Mouse (Mus musculus) cerebellum, adult 11 months (tissue): ENCODE measurements around the gene Peli2.

Source experiments
- DNase-seq: peaks from one replicate; pipeline ENCODE4 v3.0.0; 2022

Gene Peli2

GRCm38 (mm10) chr14:48126931-48127330 is 6.3 kb downstream of the Peli2 start:
- no peak for DNase-seq

GRCm38 (mm10) chr14:48127609-48128185 is 7.1 kb downstream of the Peli2 start:
- DNase-seq = no peak

- no peak for DNase-seq
Observed at GRCm38 (mm10) chr14:48128701-48129100, 8.1 kb downstream of the Peli2 start.

DNA sequence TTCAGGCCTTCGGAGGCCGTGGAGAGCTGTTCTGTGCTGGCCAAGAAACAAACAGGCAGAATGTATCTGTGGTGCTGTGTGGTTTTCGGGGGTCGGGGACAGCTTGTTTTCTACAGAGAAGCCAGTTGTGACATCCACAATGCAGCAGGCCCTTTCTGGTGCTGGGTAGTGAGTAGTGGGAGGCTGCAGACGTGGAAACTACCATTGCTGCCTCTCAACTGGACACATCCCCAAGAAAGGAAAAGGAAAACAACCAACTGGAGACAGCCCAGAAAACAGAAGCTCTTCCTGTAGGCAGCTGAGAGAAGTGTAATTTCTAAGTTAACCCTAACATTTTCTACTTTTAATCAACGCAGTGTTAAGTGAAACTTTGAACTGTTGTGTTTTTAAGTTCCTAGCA is 9.4 kb downstream of the Peli2 start:
- DNase-seq = no peak

DNA sequence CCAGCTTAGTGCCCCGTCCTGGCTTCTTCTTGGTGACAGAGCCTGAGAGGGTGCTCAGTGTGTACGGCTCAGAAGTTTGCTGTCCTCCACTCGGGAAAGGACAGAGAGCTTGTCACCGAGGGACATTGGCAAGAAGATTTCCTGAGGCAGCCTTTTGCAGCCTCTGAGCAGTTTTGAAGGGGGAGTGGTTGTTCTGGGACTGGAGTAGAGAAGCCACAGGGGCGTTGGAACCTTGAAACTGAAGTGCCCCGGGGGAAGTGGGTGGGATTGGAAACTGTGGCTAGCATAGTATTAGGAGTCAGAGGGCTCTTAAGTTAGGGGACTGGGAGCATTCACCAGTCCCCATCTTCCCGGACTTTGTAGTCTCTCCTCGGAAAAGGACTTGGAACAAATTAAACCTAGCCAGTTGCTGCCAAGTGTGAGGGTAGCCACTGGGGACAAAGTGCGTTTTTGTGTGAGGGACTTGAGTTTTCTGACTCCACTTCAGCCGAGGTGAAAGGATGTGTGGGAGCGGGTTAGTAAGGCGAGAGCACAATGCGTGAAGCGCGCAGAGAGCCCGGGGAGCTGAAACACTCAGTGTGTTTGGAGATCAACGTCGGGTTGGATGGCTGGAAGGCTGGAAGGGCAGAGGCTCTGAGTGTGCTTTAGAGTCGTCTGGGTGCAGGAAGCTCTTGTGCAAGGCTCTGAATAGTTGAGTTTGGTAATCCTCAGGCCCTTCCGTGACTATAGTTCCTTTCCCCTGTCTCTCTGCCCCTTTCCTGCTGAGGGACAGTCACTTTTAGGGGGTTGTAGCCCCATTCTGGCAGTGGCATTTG is 10.3 kb downstream of the Peli2 start:
- no peak for DNase-seq

- no peak for DNase-seq
Observed at GRCm38 (mm10) chr14:48131576-48131922, 10.9 kb downstream of the Peli2 start.

DNA sequence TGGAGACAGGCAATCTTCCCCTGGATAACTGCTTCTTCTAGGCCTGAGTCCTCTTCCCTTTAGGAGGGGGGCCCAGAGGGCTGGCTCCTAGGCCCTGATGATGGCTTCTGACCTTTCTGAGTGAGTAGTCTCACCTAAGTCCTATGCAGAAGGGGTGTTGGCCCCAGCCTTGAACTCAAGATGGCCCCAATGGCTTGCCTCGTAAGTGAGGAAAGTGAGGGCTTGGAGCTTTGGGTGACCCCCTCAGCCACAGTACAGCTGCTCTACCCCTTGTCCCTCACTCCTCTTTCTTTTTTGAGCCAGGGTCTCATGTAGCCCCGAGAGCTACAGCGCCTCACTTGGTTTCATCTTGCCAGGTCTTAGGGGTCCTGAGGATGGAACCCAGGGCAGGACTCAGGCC is 11.6 kb downstream of the Peli2 start:
- no peak for DNase-seq

DNA sequence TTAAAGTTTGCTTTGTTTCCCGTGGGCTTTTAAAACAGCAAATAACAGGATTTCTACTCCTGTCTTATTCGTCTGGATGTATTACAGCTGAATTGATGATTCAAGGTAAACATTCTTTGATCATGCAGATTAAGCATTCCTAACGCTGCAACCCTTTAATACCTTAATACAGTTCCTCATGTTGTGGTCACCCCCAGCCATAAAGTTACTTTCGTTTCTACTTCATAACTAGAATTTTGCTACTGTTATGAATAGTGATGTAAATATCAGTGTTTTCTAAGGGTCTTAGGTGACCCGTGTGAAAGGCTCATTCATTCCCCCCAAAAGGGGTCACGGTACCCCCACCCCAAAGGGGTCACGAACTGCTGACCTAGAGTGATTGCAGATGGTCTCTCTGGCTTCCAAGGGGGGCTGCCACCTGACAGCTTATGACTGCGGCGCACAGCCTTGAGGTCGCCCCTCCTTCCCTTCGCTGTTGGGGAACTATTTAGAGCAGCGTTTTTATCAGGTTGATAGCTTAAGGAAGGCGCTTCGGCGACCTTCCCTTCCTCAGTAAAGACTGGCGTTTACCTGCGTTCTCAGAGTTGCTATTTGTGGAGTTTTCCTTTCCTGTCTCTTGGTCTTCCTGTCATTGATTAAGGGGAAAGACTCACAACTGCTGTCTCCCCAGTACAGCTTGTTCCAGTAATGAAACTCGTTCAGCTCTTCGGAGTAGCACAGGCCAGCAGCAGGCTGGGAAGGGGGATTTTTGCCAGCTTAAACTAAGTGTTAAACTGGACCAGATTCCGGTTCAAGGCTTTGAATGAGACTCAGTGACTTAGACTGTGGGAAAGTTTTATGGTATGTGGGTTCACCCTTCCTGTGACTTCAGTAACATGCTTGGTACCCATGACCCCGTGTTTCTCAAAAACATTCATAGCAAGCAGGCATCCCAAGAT is 12.5 kb downstream of the Peli2 start:
- DNase-seq = no peak

GRCm38 (mm10) chr14:48134344-48134743 is 13.7 kb downstream of the Peli2 start:
- DNase-seq = no peak

GRCm38 (mm10) chr14:48135816-48136345 is 15.3 kb downstream of the Peli2 start:
- no peak for DNase-seq

DNA sequence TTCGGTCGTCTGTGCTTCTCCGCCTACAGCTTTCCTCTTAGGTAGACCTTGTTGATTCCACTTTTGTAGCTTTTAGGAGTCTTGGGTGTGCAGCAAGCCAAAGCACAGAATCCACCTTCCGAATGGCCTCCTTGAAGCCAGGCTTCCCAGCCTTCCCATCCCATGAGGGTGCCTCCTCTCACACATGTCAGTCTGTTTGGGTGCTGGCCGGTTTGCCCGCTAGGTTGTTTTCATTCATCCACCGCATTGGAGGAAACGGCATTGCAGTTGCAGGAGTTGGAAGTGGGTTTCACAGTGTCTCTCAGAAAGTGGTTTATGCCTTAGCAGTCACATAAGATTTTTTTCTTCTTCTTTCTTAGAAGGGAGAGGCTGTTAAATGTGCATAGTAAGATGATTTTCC is 17.1 kb downstream of the Peli2 start:
- DNase-seq = no peak

DNA sequence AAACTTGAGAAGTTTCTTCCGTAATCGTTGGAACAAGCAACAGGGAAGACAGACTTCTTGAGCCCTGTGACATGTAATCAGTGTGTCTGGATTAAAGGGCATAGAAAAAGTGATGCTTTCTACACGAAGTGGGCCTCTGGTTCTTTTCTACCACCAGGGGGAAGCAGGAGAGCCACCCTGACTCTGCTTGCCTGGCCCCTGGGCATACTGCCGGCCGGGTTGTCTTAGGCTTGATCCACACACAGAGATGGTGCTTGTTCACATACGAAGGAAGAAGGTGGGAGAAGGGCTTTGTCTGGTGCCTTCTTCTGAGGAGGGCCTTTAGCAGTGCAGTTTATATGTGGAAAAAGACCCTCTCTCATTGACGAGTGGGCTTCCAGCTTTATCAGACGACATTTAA is 17.5 kb downstream of the Peli2 start:
- DNase-seq = peak; percentile 43

DNA sequence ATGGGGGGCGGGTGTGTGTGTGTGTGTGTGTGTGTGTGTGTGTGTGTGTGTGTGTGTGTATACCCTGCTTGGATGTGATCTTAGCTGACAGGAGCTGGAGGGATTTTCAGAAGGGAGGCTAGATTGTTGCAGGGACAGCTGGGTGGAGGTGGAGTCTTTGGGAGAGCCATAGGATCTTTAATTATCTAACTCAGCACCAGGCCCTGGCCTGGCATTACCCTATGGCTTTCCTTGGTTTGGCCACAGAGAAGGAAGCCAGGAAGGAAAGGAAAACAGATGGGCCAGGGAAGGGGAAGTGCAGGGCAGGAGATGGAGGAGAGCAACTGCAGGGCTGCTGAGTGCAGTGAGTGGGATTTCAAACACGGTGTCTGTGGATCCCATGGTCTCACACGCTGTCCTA is 18.8 kb downstream of the Peli2 start:
- DNase-seq = peak; percentile 46

GRCm38 (mm10) chr14:48141694-48142093 is 21.1 kb downstream of the Peli2 start:
- no peak for DNase-seq

- no peak for DNase-seq
Observed at GRCm38 (mm10) chr14:48142696-48143095, 22.1 kb downstream of the Peli2 start.

GRCm38 (mm10) chr14:48143141-48143540 is 22.5 kb downstream of the Peli2 start:
- DNase-seq = no peak

DNA sequence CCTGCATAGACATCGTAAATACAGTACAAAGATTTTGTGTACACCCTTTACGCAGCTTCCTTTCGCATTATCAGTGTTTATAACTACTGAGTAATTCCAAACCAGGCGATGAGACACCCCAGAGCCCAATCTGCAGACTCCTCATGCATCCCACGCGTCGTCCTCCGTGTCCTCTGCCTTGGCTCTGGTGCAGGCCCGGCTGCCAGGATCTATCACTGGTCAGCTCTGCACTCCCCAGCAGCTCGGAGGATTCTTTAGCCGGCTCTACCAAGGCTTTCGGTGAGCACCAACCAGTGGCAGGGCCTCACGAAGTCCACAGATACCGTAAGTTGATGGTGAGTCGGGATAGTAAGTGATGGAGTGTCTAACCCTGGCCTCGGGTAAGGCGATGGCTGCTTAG is 23.7 kb downstream of the Peli2 start:
- no peak for DNase-seq

- DNase-seq = no peak
Observed at GRCm38 (mm10) chr14:48147688-48148087, 27.1 kb downstream of the Peli2 start.

DNA sequence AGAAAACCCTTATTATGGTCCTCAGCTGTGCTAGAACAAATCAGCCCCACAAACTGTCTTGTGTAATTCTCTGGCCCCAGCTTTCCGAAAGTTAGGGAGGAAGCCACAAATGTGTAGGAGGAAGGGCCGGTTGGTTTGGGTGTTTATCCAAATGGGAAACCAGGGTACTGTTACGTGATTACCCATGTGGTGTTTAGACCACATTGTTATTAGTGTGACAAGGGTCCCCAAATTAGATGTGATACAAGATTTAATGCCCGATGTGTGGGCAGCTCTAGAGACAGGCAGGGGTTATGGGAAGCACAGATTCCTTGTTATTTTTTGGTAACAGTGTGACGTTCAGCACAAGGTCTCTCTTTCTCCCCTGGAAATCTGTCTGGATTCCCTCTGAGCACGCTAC is 28.0 kb downstream of the Peli2 start:
- no peak for DNase-seq

GRCm38 (mm10) chr14:48149351-48149750 is 28.7 kb downstream of the Peli2 start:
- no peak for DNase-seq

- no peak for DNase-seq
Observed at GRCm38 (mm10) chr14:48150903-48151302, 30.3 kb downstream of the Peli2 start.

- DNase-seq = no peak
Observed at GRCm38 (mm10) chr14:48151554-48151953, 30.9 kb downstream of the Peli2 start.

DNA sequence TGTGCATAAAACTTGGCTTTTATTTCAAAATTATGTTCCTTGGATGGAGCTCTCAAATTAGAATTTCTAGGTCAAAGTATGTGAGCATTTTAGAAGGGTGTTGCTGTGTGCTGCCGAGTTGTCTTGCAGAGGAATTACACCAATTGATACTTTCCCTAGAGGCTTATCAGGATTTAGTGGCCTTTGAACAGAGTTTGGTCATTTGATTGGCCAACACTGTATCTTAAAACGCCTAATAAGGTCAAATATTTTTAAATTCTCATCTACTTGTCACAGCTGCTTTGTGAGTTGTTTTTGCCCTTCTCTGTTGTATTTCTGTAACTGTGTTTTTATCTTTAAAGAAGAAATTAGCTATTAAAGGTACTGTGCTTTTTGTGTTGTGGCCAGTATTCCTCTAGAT is 32.4 kb downstream of the Peli2 start:
- DNase-seq = no peak
